Comparison of ENCODE assay signal across 9 mouse cellular contexts in the genomic region with DNA sequence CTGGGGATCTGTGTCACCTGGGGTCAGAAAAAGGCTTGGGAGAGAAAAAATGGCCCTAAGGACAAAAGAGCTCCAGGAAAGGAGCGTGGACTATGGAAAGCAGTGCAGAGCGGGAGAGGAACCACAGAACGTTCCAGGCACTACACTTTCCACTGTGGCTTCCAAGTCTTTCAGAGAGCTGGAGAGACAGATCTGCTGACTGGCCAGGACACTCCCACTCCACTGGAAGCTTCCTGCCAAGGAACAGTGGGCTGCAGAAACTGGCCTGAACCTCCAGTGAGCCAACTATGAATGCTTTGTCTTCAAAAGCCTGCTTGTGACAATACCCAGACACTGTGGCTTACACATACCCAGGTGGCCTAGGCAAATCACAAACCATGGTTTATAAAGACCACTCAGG.
DNase-seq lines count a peak whose midpoint lies in the region; ATAC-seq and TF ChIP-seq lines count a peak whose summit lies in the region.
"Had no signal": no experiment of that assay in that cellular context is flagged by ENCODE, and none has a peak within 500 bp of the region (broad histone marks: within the 10 kb centered on the region; RNA-seq: fewer than 3 reads in every experiment).

No protein-coding gene starts in this region.

- DNase-seq in kidney, adult 8-10 months = peak; percentile 4 to 12
- DNase-seq in kidney, adult 11 months = no peak
- peak; percentile 21 for DNase-seq in cerebellum, adult 9-10 months
- peak; percentile 75 to 79 for DNase-seq in heart, adult 9 months (ENCODE audit: low spot score in 2 of 2)
- peak; percentile 35 to 38 for DNase-seq in left cerebral cortex, adult 2 months (ENCODE audit: extremely low spot score in 1 of 2, low spot score in 2 of 2)
- peak; percentile 34 to 74 for DNase-seq in right cerebral cortex, postnatal 36 days (ENCODE audit: low spot score in 2 of 2)
- no peak for DNase-seq in embryo, embryonic 11 days

- no peaks in the 10 kb centered on the region for H3K27me3 ChIP-seq in neural tube, embryonic 15.5 days (replicated peaks)

- H3K9ac ChIP-seq in neural tube, embryonic 15.5 days (replicated peaks) = no peak overlapping the region

- no peak for TF ChIP-seq CTCF in left cerebral cortex, adult 2 months (IDR thresholded peaks at IDR 0.05)

- H3K4me2 ChIP-seq in neural tube, embryonic 15.5 days = no peak overlapping the region

- peaks cover 15% of the 10 kb centered on the region for H3K4me1 ChIP-seq in neural tube, embryonic 15.5 days

- intact Hi-C loops in left cerebral cortex, adult 2 months (cut with DNase I) = no loop called here

- 74% methylated on average over 3 of the region's 3 CpGs for WGBS in neural tube, embryonic 15.5 days

- no peaks in the 10 kb centered on the region for H3K9me3 ChIP-seq in neural tube, embryonic 15.5 days (replicated peaks)

- no peak for ATAC-seq in neural tube, embryonic 15.5 days (ENCODE audit: low FRiP score)

- H3K36me3 ChIP-seq in neural tube, embryonic 15.5 days = peaks cover 13% of the 10 kb centered on the region

- peak overlapping the region; percentile 74 for H3K27ac ChIP-seq in left cerebral cortex, adult 2 months
- no peak overlapping the region for H3K27ac ChIP-seq in neural tube, embryonic 15.5 days (replicated peaks)

- no peak overlapping the region for H3K4me3 ChIP-seq in left cerebral cortex, adult 2 months
- H3K4me3 ChIP-seq in neural tube, embryonic 15.5 days (replicated peaks) = no peak overlapping the region
- H3K4me3 ChIP-seq: myocyte had no signal

Comparison
In these comparisons a context has a peak if more than half of its experiments do, and no peak if none do; other contexts are left out.
1. DNase-seq: peak in kidney, adult 8-10 months (2 of 2), cerebellum, adult 9-10 months (single experiment), heart, adult 9 months (2 of 2), left cerebral cortex, adult 2 months (2 of 2) and right cerebral cortex, postnatal 36 days (2 of 2); none in kidney, adult 11 months (single experiment) and embryo, embryonic 11 days (single experiment).